Mouse (Mus musculus) bone marrow macrophage, adult 2 months (primary cell): ENCODE results near the gene Ank3.

ENCODE experiments used
- CTCF ChIP-seq: IDR thresholded peaks from 2 replicates; pipeline ENCODE4 v1.5.1; 2012; ENCODE audit warnings: low read depth, mild to moderate bottlenecking, low read length, moderate library complexity
- POLR2A ChIP-seq: IDR thresholded peaks from 2 replicates; pipeline ENCODE4 v1.6.1; 2012; ENCODE audit warnings: mild to moderate bottlenecking, low read depth, low read length, borderline replicate concordance

DNA sequence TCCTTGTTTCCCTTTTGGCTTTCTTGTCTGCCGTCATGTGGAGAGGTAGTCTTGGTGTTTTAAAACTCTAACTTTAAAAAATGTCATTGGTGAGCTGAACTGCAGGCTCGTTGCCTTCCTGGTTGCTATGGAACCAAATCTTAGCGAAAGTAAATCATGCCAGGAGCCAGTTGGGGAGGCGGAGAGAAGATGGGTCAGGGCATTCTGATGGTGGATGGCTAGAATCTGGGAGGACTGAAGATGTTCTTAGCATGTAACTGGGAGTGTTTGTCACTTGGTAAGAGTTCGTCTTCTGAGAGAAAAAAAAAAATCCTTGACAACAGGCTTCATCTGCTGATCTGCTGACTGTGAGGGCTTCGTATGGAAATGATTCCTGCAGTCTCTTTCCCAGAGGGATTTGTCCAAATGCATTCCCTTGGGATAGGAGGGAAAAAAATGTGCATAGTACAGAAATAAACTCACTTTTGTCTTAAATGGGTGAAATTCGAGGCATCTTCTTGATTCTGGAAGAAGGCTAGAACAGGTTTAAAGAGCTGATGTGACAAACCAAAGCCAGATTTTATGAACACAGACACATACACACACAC lies 232.3 kb downstream of the Ank3 start:
- no peak for TF ChIP-seq POLR2A
- TF ChIP-seq CTCF = no peak
